In genomic region chr11:29692683-29693272, GRCm38 (mm10) we compare ENCODE assay signal across 7 mouse cellular contexts. TPM values are rescaled to one million over a fixed set of nuclear protein-coding genes. Genes with fewer than 3 reads are reported as not detected.
DNase-seq lines count a peak whose midpoint lies in the region; ATAC-seq lines count a peak whose summit lies in the region.

Gene Rtn4, plus strand, starts transcription at chr11:29692947.

- H3K9me3 ChIP-seq in embryonic facial prominence, embryonic 11.5 days (replicated peaks; ENCODE audit: control insufficient read depth, low read length): no peaks in the 10 kb centered on the region
- no peaks in the 10 kb centered on the region for H3K9me3 ChIP-seq in limb, embryonic 10.5 days (replicated peaks)
- no peaks in the 10 kb centered on the region for H3K9me3 ChIP-seq in midbrain, embryonic 13.5 days

- H3K9ac ChIP-seq in embryonic facial prominence, embryonic 11.5 days (replicated peaks; ENCODE audit: low read length): peak within 1 kb of the TSS; percentile 98
- peak within 1 kb of the TSS; percentile 99 for H3K9ac ChIP-seq in midbrain, embryonic 13.5 days (replicated peaks)

- WGBS in embryonic facial prominence, embryonic 11.5 days: under 1% methylated on average over 43 of the region's 43 CpGs
- under 1% methylated on average over 42 of the region's 43 CpGs for WGBS in limb, embryonic 10.5 days
- 1% methylated on average over 43 of the region's 43 CpGs for WGBS in midbrain, embryonic 13.5 days

- H3K4me1 ChIP-seq in embryonic facial prominence, embryonic 11.5 days (ENCODE audit: control insufficient read depth, insufficient read depth, low read length): no peaks in the 10 kb centered on the region
- H3K4me1 ChIP-seq in limb, embryonic 10.5 days: peaks cover 7% of the 10 kb centered on the region; the same call in 1 of the 2 replicates
- peaks cover 25% of the 10 kb centered on the region for H3K4me1 ChIP-seq in midbrain, embryonic 13.5 days (replicated peaks)

- H3K27me3 ChIP-seq in embryonic facial prominence, embryonic 11.5 days (ENCODE audit: control insufficient read depth, insufficient read depth, low read length): no peaks in the 10 kb centered on the region
- H3K27me3 ChIP-seq in limb, embryonic 10.5 days (ENCODE audit: low read depth, poor library complexity, severe bottlenecking): no peaks in the 10 kb centered on the region
- H3K27me3 ChIP-seq in midbrain, embryonic 13.5 days: no peaks in the 10 kb centered on the region

- H3K4me3 ChIP-seq in embryonic facial prominence, embryonic 11.5 days (ENCODE audit: low read depth, low read length): peak within 1 kb of the TSS; percentile 97
- peak within 1 kb of the TSS; percentile 99 for H3K4me3 ChIP-seq in limb, embryonic 10.5 days
- peak within 1 kb of the TSS; percentile 96 for H3K4me3 ChIP-seq in midbrain, embryonic 13.5 days (replicated peaks)

- DNase-seq in adrenal gland, postnatal 14 days: peak; percentile 99
- peak; percentile 98 for DNase-seq in embryonic facial prominence, embryonic 11.5 days (ENCODE audit: low spot score)
- peak; percentile 99 for DNase-seq in kidney, adult 11 months
- DNase-seq in limb, embryonic 10.5 days (ENCODE audit: low spot score): peak; percentile 90
- peak; percentile 99 for DNase-seq in spleen, adult 12 weeks (ENCODE audit: low spot score)

- peak within 1 kb of the TSS; percentile 32 for H3K4me2 ChIP-seq in embryonic facial prominence, embryonic 11.5 days (ENCODE audit: low read depth, low read length)
- peak within 1 kb of the TSS; percentile 64 for H3K4me2 ChIP-seq in midbrain, embryonic 13.5 days (replicated peaks)

- H3K36me3 ChIP-seq in embryonic facial prominence, embryonic 11.5 days (replicated peaks; ENCODE audit: control insufficient read depth, insufficient read depth, low read depth, low read length): no peaks in the 10 kb centered on the region
- peaks cover 24% of the 10 kb centered on the region for H3K36me3 ChIP-seq in limb, embryonic 10.5 days
- peaks cover 7% of the 10 kb centered on the region for H3K36me3 ChIP-seq in midbrain, embryonic 13.5 days

- peak; percentile 98 for ATAC-seq in embryonic facial prominence, embryonic 11.5 days (replicated peaks; ENCODE audit: insufficient number of reproducible peaks, low FRiP score, low TSS enrichment, low read depth)
- peak; percentile 85 for ATAC-seq in granulocyte monocyte progenitor cell, adult 5-6 weeks (replicated peaks; ENCODE audit: poor library complexity, severe bottlenecking)
- peak; percentile 98 for ATAC-seq in midbrain, embryonic 13.5 days

- peak within 1 kb of the TSS; percentile 98 for H3K27ac ChIP-seq in embryonic facial prominence, embryonic 11.5 days (replicated peaks; ENCODE audit: low read depth, low read length)
- peak within 1 kb of the TSS; percentile 99 for H3K27ac ChIP-seq in limb, embryonic 10.5 days
- H3K27ac ChIP-seq in midbrain, embryonic 13.5 days: peak within 1 kb of the TSS; percentile 99

RNA-seq across cellular contexts. Expression of gene Rtn4, which starts in this region (rescaled TPM):
- 304 and 307 TPM in 2 replicates for total RNA-seq in adrenal gland, postnatal 14 days (2021)
- 74.6 and 75.1 TPM in 2 replicates for polyA plus RNA-seq in embryonic facial prominence, embryonic 11.5 days (2014; fragmentation: Nextera tagmentation; extraction: Ambion mirVana)
- 61.8 and 68.1 TPM in 2 replicates for total RNA-seq in granulocyte monocyte progenitor cell, adult 5-6 weeks (2014; fragmentation: Nextera tagmentation)
- 60.3 and 62.0 TPM in 2 replicates for total RNA-seq in granulocyte monocyte progenitor cell, adult 5-6 weeks (2017)
- polyA plus RNA-seq in limb, embryonic 10.5 days (2016; fragmentation: Nextera tagmentation; extraction: Ambion mirVana): 53.6 and 64.7 TPM in 2 replicates
- 111 and 113 TPM in 2 replicates for polyA plus RNA-seq in midbrain, embryonic 13.5 days (2015; fragmentation: Nextera tagmentation; extraction: Ambion mirVana)

Comparison
In these comparisons a context has a peak if more than half of its experiments do, and no peak if none do; other contexts are left out.
1. Peak in every context shown above with its lines: DNase-seq, ATAC-seq, H3K4me3 ChIP-seq and H3K27ac ChIP-seq.